Mouse (Mus musculus): ENCODE results near the gene Fbxo10. TPM values are rescaled to one million over a fixed set of nuclear protein-coding genes. Genes with fewer than 3 reads are reported as not detected.
"Not testable (repeated sequence)": the region's sequence is repeated elsewhere in the genome, so short reads cannot be mapped to it uniquely, and the experiment has no call there.

Gene Fbxo10
- polyA plus RNA-seq, 1 experiment from 2014 or later, result 12.5 TPM

DNA sequence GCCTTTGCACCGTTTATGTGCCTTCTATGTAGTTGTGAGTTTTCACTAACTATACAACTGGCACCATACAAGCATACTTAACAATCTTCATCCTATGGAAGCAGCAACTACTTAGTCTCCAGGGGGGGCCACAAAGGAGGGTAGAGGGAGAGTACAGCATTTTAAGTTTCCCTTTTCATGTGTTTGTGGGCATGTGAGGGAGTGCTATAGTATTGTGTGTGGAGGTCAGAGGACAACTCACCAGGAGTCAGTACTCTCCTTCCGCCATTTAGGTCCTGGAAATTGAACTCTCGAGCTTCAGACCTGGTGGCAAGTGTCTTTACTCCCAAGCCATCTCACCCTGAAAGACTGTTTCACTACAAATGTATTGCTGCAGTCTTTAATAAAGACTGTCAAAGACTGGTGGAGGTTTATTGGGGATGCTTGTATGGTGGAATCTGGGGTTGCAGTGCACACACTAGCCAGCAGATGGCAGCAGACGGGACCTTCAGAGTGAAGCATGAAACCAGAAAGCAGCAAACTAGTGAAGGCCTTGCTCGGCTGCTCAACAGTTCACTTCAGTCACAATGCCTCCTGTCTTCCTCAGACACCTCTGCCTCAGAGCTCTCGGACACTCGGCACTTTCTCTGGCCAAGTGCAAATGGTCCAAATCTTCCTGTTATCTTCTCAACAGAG, 12.9 kb upstream of the Fbxo10 start:
- H3K4me1 ChIP-seq (ENCODE audit: control insufficient read depth in 2 of 2, insufficient read depth in 2 of 2, low read length in 2 of 2), result no peaks in the 10 kb centered on the region
- ATAC-seq (ENCODE audit: insufficient number of reproducible peaks, insufficient read depth, low FRiP score, low read depth), result no peak
- H3K4me3 ChIP-seq (ENCODE audit: control insufficient read depth in 1 of 2, insufficient read depth in 1 of 2, low read depth in 1 of 2, low read length in 2 of 2), result no peak overlapping the region
- no peak overlapping the region for H3K4me2 ChIP-seq (ENCODE audit: low read length)
- no peak overlapping the region for H3K27ac ChIP-seq (replicated peaks in 1 of 2; ENCODE audit: control insufficient read depth in 1 of 2, insufficient read depth in 1 of 2, low read depth in 2 of 2, low read length in 2 of 2)
- H3K9me3 ChIP-seq (ENCODE audit: control insufficient read depth, low read length), result no peaks in the 10 kb centered on the region
- H3K27me3 ChIP-seq (ENCODE audit: control insufficient read depth, insufficient read depth, low read length), result no peaks in the 10 kb centered on the region
- H3K36me3 ChIP-seq (ENCODE audit: control insufficient read depth, insufficient read depth, low read length), result peaks cover 5% of the 10 kb centered on the region
- H3K9ac ChIP-seq (ENCODE audit: low read length), result no peak overlapping the region
- 21% methylated on average over 7 of the region's 7 CpGs for WGBS

DNA sequence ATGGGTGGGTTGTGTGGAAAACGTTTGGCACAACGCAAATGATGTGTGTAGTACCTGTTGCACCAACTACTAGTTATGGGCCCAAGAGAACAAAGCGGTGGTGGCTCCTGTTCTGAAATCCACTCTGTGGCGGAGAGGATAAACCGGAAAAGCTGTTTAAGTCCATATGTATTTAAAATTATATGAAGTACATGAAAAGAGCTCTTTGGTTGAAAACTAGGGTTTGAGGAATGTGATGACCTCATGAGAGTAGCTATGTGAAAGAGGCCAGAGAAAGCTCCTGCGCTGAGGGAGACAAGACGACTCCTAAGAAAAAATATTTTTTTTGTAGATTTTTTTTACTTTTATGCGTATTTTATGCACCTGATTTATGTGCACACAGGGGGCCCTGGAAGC, 489 bp upstream of the Fbxo10 start:
- Histone ChIP-seq H3K4me1 (ENCODE audit: control insufficient read depth in 2 of 2, insufficient read depth in 2 of 2, low read length in 2 of 2) (peaks cover 16 to 19% of the 10 kb centered on the region in 2 experiments), H3K9ac (ENCODE audit: low read length) (peak overlapping the region; percentile 35), H3K27me3 (ENCODE audit: control insufficient read depth, insufficient read depth, low read length) (no peaks in the 10 kb centered on the region), H3K4me2 (ENCODE audit: low read length) (peak overlapping the region; percentile 89), H3K4me3 (ENCODE audit: control insufficient read depth in 1 of 2, insufficient read depth in 1 of 2, low read depth in 1 of 2, low read length in 2 of 2) (peak overlapping the region; percentile 89 to 97), H3K36me3 (ENCODE audit: control insufficient read depth, insufficient read depth, low read length) (no peaks in the 10 kb centered on the region), H3K27ac (replicated peaks in 1 of 2; ENCODE audit: control insufficient read depth in 1 of 2, insufficient read depth in 1 of 2, low read depth in 2 of 2, low read length in 2 of 2) (peak overlapping the region; percentile 82 to 90), H3K9me3 (ENCODE audit: control insufficient read depth, low read length) (no peaks in the 10 kb centered on the region)
- WGBS, result 40% methylated on average over 8 of the region's 8 CpGs
- 0 out of 2 replicates have a peak, but pooled peaks have one; percentile 2 for ATAC-seq (ENCODE audit: insufficient number of reproducible peaks, insufficient read depth, low FRiP score, low read depth)

DNA sequence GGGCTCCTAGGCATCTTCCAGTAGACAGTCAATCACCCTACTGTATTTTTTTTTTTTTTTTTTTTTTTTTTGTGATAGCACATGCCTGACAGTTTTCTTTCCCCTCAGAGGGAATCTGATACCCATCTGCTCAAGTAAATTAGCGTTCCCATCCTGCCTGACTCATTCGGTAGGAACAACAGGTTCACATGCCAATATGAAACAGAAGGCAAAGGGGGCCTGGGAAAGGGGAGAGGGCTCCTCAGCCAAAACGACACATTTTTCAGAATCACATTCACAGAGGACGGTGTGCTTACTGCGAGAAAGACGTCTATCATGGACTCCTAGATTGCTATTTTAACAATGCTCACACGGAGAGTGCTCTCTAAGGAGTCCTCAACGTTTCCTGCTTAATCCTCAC, 917 bp downstream of the Fbxo10 start:
- no peak for ATAC-seq (ENCODE audit: insufficient number of reproducible peaks, insufficient read depth, low FRiP score, low read depth)
- Histone ChIP-seq H3K9me3 (ENCODE audit: control insufficient read depth, low read length) (no peaks in the 10 kb centered on the region), H3K27me3 (ENCODE audit: control insufficient read depth, insufficient read depth, low read length) (no peaks in the 10 kb centered on the region), H3K4me1 (ENCODE audit: control insufficient read depth in 2 of 2, insufficient read depth in 2 of 2, low read length in 2 of 2) (peaks cover 16 to 19% of the 10 kb centered on the region in 2 experiments), H3K27ac (replicated peaks in 1 of 2; ENCODE audit: control insufficient read depth in 1 of 2, insufficient read depth in 1 of 2, low read depth in 2 of 2, low read length in 2 of 2) (peak overlapping the region in 1 of 2 experiments; percentile 58; a peak in 3 of 4 replicates), H3K4me3 (ENCODE audit: control insufficient read depth in 1 of 2, insufficient read depth in 1 of 2, low read depth in 1 of 2, low read length in 2 of 2) (peak overlapping the region; percentile 89 to 97), H3K36me3 (ENCODE audit: control insufficient read depth, insufficient read depth, low read length) (peaks cover 5% of the 10 kb centered on the region; the same call in 1 of the 2 replicates), H3K9ac (ENCODE audit: low read length) (peak overlapping the region; percentile 97), H3K4me2 (ENCODE audit: low read length) (peak overlapping the region; percentile 89)
- WGBS, result 2% methylated on average over 8 of the region's 8 CpGs

DNA sequence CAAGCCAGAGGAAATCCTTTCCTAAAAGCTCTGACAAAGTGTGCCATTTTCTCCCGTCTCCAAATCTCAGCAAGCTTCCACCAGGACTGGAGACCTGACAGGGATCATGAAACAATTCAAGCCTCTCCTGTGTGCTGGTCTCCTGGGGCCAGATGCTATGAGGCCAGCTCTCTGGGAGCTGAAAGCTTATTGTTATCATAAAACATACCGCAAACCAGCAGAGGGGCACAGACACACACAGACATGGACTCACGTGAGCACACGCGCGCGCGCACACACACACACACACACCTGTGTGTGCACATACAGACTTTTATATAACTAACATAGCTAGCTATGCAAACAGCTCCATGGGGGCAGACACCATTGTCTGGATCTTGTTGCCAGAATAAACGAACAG, 1.5 kb downstream of the Fbxo10 start:
- no peaks in the 10 kb centered on the region for H3K9me3 ChIP-seq (ENCODE audit: control insufficient read depth, low read length)
- H3K9ac ChIP-seq (ENCODE audit: low read length), result peak overlapping the region; percentile 97
- H3K36me3 ChIP-seq (ENCODE audit: control insufficient read depth, insufficient read depth, low read length), result peaks cover 5% of the 10 kb centered on the region; the same call in 1 of the 2 replicates
- ATAC-seq (ENCODE audit: insufficient number of reproducible peaks, insufficient read depth, low FRiP score, low read depth), result no peak
- H3K4me2 ChIP-seq (ENCODE audit: low read length), result peak overlapping the region; percentile 89
- H3K27me3 ChIP-seq (ENCODE audit: control insufficient read depth, insufficient read depth, low read length), result no peaks in the 10 kb centered on the region
- 67% methylated on average over 9 of the region's 9 CpGs for whole genome bisulfite sequencing
- peak overlapping the region; percentile 56 to 58 for H3K27ac ChIP-seq (replicated peaks in 1 of 2; ENCODE audit: control insufficient read depth in 1 of 2, insufficient read depth in 1 of 2, low read depth in 2 of 2, low read length in 2 of 2)
- H3K4me1 ChIP-seq (ENCODE audit: control insufficient read depth in 2 of 2, insufficient read depth in 2 of 2, low read length in 2 of 2), result peaks cover 16 to 19% of the 10 kb centered on the region in 2 experiments
- peak overlapping the region; percentile 89 to 97 for H3K4me3 ChIP-seq (ENCODE audit: control insufficient read depth in 1 of 2, insufficient read depth in 1 of 2, low read depth in 1 of 2, low read length in 2 of 2)

DNA sequence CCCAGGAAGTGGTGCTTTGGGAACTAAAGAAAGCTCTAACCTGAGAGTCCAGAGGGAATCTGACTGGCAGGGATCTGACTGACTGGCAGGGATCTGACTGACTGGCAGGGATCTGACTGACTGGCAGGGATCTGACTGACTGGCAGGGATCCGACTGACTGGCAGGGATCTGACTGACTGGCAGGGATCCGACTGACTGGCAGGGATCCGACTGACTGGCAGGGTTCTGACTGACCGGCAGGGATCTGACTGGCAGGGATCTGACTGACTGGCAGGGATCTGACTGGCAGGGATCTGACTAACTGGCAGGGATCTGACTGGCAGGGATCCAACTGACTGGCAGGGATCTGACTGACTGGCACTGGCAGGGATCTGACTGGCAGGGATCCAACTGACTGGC, 3.4 kb downstream of the Fbxo10 start:
- H3K4me3 ChIP-seq (ENCODE audit: control insufficient read depth in 1 of 2, insufficient read depth in 1 of 2, low read depth in 1 of 2, low read length in 2 of 2); ATAC-seq (ENCODE audit: insufficient number of reproducible peaks, insufficient read depth, low FRiP score, low read depth); H3K27me3 ChIP-seq (ENCODE audit: control insufficient read depth, insufficient read depth, low read length); H3K9me3 ChIP-seq (ENCODE audit: control insufficient read depth, low read length); H3K9ac ChIP-seq (ENCODE audit: low read length); H3K4me2 ChIP-seq (ENCODE audit: low read length); H3K36me3 ChIP-seq (ENCODE audit: control insufficient read depth, insufficient read depth, low read length); H3K27ac ChIP-seq (replicated peaks in 1 of 2; ENCODE audit: control insufficient read depth in 1 of 2, insufficient read depth in 1 of 2, low read depth in 2 of 2, low read length in 2 of 2): not testable (repeated sequence)
- peaks cover 16 to 19% of the 10 kb centered on the region in 2 experiments for H3K4me1 ChIP-seq (ENCODE audit: control insufficient read depth in 2 of 2, insufficient read depth in 2 of 2, low read length in 2 of 2)
- 86% methylated on average over 4 of the region's 4 CpGs for WGBS

DNA sequence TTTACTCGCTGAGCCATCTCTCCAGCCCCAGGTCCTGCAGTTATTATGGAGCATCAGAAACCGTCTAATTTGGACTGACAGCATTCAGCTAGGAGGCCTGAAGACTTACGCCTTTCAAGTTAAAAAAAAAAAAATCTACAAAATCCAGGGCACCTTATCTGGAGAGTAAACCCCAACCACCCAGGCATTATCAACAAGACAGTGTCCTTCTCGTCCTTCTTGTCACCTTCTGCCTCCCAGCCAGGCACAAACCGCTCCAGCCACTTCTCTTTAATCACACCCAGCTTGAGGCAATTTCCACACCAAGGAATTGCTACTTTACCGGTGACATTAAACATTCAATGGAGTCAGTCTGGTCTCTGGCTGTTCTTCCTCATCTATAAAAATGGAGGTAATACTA, 10.9 kb downstream of the Fbxo10 start:
- Histone ChIP-seq H3K27ac (replicated peaks in 1 of 2; ENCODE audit: control insufficient read depth in 1 of 2, insufficient read depth in 1 of 2, low read depth in 2 of 2, low read length in 2 of 2) (no peak overlapping the region), H3K9me3 (ENCODE audit: control insufficient read depth, low read length) (no peaks in the 10 kb centered on the region), H3K36me3 (ENCODE audit: control insufficient read depth, insufficient read depth, low read length) (peaks cover 6% of the 10 kb centered on the region; the same call in 1 of the 2 replicates), H3K9ac (ENCODE audit: low read length) (no peak overlapping the region), H3K4me3 (ENCODE audit: control insufficient read depth in 1 of 2, insufficient read depth in 1 of 2, low read depth in 1 of 2, low read length in 2 of 2) (no peak overlapping the region), H3K27me3 (ENCODE audit: control insufficient read depth, insufficient read depth, low read length) (no peaks in the 10 kb centered on the region), H3K4me1 (ENCODE audit: control insufficient read depth in 2 of 2, insufficient read depth in 2 of 2, low read length in 2 of 2) (no peaks in the 10 kb centered on the region; a peak in 1 of 4 replicates), H3K4me2 (ENCODE audit: low read length) (no peak overlapping the region)
- WGBS, result 55% methylated on average over 6 of the region's 6 CpGs
- ATAC-seq (ENCODE audit: insufficient number of reproducible peaks, insufficient read depth, low FRiP score, low read depth), result no peak

DNA sequence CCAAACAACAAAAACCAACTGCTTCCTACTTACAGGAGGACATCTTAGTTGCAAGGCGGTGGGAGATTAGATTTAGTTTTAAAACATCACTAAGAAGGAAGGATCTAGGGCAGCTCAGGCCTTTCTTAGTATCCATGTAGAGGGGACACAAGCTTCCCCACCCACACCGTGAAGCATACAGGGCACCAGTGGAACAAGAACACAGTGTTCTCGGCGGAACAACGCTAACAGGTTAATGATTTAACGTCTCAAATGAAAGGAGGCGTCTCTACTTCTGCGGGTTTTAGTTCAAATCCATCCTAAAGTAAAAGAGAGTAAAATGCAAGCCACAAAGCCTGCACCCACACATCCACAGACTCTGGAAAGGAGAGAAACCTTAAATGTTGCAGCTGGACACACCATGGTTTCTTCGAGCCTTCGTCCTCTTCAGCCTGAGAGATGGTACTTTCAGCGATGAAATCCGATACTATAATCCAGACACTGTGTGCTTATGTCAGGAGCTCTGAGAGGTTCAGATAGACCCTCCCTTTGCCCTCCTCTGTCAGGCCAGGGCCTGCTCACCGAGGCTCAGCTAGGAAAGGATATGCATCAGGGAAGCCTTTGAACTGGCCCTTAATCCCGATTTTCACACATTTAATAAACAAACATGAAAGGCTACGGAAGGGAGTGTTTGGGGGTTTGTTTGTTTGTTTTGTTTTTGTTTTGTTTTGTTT, 12.0 kb downstream of the Fbxo10 start:
- ATAC-seq (ENCODE audit: insufficient number of reproducible peaks, insufficient read depth, low FRiP score, low read depth), result no peak
- 75% methylated on average over 15 of the region's 15 CpGs for WGBS
- Histone ChIP-seq H3K4me3 (ENCODE audit: control insufficient read depth in 1 of 2, insufficient read depth in 1 of 2, low read depth in 1 of 2, low read length in 2 of 2) (no peak overlapping the region), H3K9me3 (ENCODE audit: control insufficient read depth, low read length) (no peaks in the 10 kb centered on the region), H3K9ac (ENCODE audit: low read length) (no peak overlapping the region), H3K4me2 (ENCODE audit: low read length) (no peak overlapping the region), H3K4me1 (ENCODE audit: control insufficient read depth in 2 of 2, insufficient read depth in 2 of 2, low read length in 2 of 2) (peaks cover 3 to 7% of the 10 kb centered on the region in 2 experiments; a peak in 3 of 4 replicates), H3K36me3 (ENCODE audit: control insufficient read depth, insufficient read depth, low read length) (0 out of 2 replicates have a peak, but pooled peaks cover 5% of the 10 kb centered on the region), H3K27me3 (ENCODE audit: control insufficient read depth, insufficient read depth, low read length) (no peaks in the 10 kb centered on the region), H3K27ac (replicated peaks in 1 of 2; ENCODE audit: control insufficient read depth in 1 of 2, insufficient read depth in 1 of 2, low read depth in 2 of 2, low read length in 2 of 2) (no peak overlapping the region)
